Mouse (Mus musculus) liver, postnatal 0 days (tissue): Measurements from ENCODE around the gene Kcnc1. TPM values are rescaled to one million over a fixed set of nuclear protein-coding genes. Genes with fewer than 3 reads are reported as not detected.

Experiments used
- ATAC-seq: fragments of 200-750 bp; cut with Nextera tagmentation; 2 replicates; pipeline ENCODE4 v1.8.0; 2017; ENCODE audit warnings: mild to moderate bottlenecking, moderate library complexity
- DNase-seq: peaks from one replicate; pipeline ENCODE4 v3.0.0-alpha.2; 2016
- H3K27ac ChIP-seq: fragments of 300-500 bp; sonication (generic); 2 replicates; pipeline ENCODE4 v1.5.1; 2014; ENCODE audit warnings: antibody characterized with exemption, moderate library complexity, mild to moderate bottlenecking, low read depth
- H3K27me3 ChIP-seq: fragments of 300-500 bp; sonication (generic); 2 replicates; pipeline ENCODE4 v1.6.1; 2014; ENCODE audit warnings: low read length, control low read depth, mixed read lengths; ENCODE audit not compliant: insufficient read depth
- H3K36me3 ChIP-seq: fragments of 300-500 bp; sonication (generic); replicated peaks from 2 replicates; pipeline ENCODE4 v1.6.1; 2014; ENCODE audit warnings: mild to moderate bottlenecking, control low read depth, low read length, moderate library complexity, mixed read lengths; ENCODE audit not compliant: insufficient read depth
- H3K4me1 ChIP-seq: fragments of 300-500 bp; sonication (generic); 2 replicates; pipeline ENCODE4 v1.6.1; 2014; ENCODE audit warnings: antibody characterized with exemption, mild to moderate bottlenecking, control low read depth; ENCODE audit not compliant: insufficient read depth
- H3K4me2 ChIP-seq: fragments of 300-500 bp; sonication (generic); 2 replicates; pipeline ENCODE4 v1.6.1; 2014; ENCODE audit warnings: low read depth, mild to moderate bottlenecking, low read length, moderate library complexity, mixed read lengths
- H3K4me3 ChIP-seq: fragments of 300-500 bp; sonication (generic); 2 replicates; pipeline ENCODE4 v1.5.1; 2014; ENCODE audit warnings: low read depth, low read length
- H3K9ac ChIP-seq: fragments of 300-500 bp; sonication (generic); replicated peaks from 2 replicates; pipeline ENCODE4 v1.6.1; 2014; ENCODE audit warnings: mild to moderate bottlenecking, moderate library complexity
- H3K9me3 ChIP-seq: fragments of 300-500 bp; sonication (generic); 2 replicates; pipeline ENCODE4 v1.6.1; 2016; ENCODE audit warnings: mild to moderate bottlenecking, control low read depth, low read length, mixed read lengths
- CTCF ChIP-seq: sonication (generic); IDR thresholded peaks from 2 replicates; pipeline ENCODE4 v1.5.1; 2016; ENCODE audit warnings: antibody characterized with exemption, low read depth
- EP300 ChIP-seq: IDR thresholded peaks from 2 replicates; pipeline ENCODE4 v1.6.1; 2016; ENCODE audit warnings: antibody characterized with exemption, low read depth, mild to moderate bottlenecking
- WGBS: fragments of 180-500 bp; shearing (Covaris S2); extraction: QIAGEN DNeasy Blood & Tissue Kit; methylation state at CpG from one replicate; pipeline ENCODE4 v1.1.7; 2014; ENCODE audit not compliant: insufficient replicate concordance; 5-methylcytosine and 5-hydroxymethylcytosine counted together
- polyA plus RNA-seq: library from polyadenylated mRNA; unstranded; fragments of >200 nt; fragmentation: Nextera tagmentation; extraction: Ambion mirVana; gene quantifications from 2 replicates; pipeline ENCODE4 v1.2.1, GENCODE M21; 2015

Kcnc1 gene
- polyA plus RNA-seq, 1 experiment from 2014 or later = not detected

- Histone ChIP-seq H3K9me3 (no peaks in the 10 kb centered on the region), H3K4me1 (no peaks in the 10 kb centered on the region), H3K4me3 (no peak overlapping the region), H3K27me3 (no peaks in the 10 kb centered on the region), H3K4me2 (no peak overlapping the region), H3K36me3 (no peaks in the 10 kb centered on the region), H3K9ac (no peak overlapping the region), H3K27ac (no peak overlapping the region)
- ATAC-seq (no peak), DNase-seq (no peak)
- TF ChIP-seq CTCF (no peak), EP300 (no peak)
- WGBS = 80% methylated on average over 5 of the region's 5 CpGs
These were observed 79.2 kb downstream of the Kcnc1 start for GRCm38 (mm10) chr7:46475464-46475863.

- no peaks in the 10 kb centered on the region for H3K4me1 ChIP-seq
- H3K36me3 ChIP-seq = no peaks in the 10 kb centered on the region
- ATAC-seq (no peak), DNase-seq (no peak)
- H3K9me3 ChIP-seq = no peaks in the 10 kb centered on the region
- TF ChIP-seq CTCF = no peak
- no peak for TF ChIP-seq EP300
- H3K4me3 ChIP-seq = no peak overlapping the region
- no peaks in the 10 kb centered on the region for H3K27me3 ChIP-seq
- H3K4me2 ChIP-seq = no peak overlapping the region
- no peak overlapping the region for H3K27ac ChIP-seq
- WGBS = 82% methylated on average over 3 of the region's 3 CpGs
- H3K9ac ChIP-seq = no peak overlapping the region
These were observed 81.2 kb downstream of the Kcnc1 start for GRCm38 (mm10) chr7:46477456-46477855.

DNA sequence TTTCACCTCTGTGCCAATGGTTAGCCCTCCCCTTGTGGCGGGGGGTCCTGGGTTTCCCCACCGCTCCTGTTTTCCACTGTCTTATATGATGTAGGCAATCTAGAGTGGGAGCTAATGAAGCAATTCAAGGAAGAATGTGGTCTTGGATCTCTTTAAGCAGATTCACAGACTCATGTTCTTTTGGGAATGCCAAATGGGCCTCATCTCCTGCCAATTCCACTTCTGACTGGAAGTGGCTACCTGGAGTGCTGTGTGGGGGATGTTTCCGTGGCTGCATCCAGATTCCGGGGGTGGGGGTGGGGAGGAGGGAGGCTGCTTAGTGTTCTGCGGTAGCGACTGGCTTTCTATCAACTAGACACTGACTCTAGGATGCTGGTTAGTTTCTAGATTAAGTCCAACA lies 83.5 kb downstream of the Kcnc1 start:
- WGBS = 73% methylated on average over 6 of the region's 6 CpGs
- Histone ChIP-seq H3K4me1 (no peaks in the 10 kb centered on the region), H3K9ac (no peak overlapping the region)

DNA sequence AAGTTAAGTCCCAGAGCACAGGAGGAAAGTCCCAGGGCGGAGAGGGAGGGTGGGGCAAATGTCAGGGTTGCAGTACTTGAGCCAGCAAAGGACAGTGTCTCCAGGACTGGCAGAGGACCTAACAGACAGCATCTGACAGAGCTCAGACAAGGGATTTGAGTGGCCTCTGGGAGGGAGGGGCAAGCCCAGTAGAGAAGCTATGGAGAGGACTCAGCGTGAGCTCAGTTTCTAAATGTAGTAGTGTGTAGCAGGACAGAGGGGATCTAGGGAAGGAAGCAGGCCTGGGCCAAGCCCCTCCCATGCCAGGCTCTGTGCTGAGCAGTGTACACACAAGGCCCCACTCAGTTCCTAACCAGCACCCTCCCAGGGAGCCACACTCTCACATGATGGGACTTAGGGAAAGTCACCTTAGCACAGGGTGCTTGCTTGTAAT lies 85.8 kb downstream of the Kcnc1 start:
- ATAC-seq = no peak
- Histone ChIP-seq H3K4me2 (no peak overlapping the region), H3K9ac (no peak overlapping the region), H3K27ac (no peak overlapping the region), H3K36me3 (no peaks in the 10 kb centered on the region), H3K4me3 (no peak overlapping the region), H3K27me3 (no peaks in the 10 kb centered on the region), H3K9me3 (no peaks in the 10 kb centered on the region), H3K4me1 (no peaks in the 10 kb centered on the region)
- 50% methylated on average over 2 of the region's 2 CpGs for WGBS
- TF ChIP-seq CTCF (no peak), EP300 (no peak)
- DNase-seq = no peak

More for the DNA sequence above, 83.5 kb downstream of the Kcnc1 start:
- ATAC-seq (no peak), DNase-seq (no peak)
- H3K27ac ChIP-seq = no peak overlapping the region
- H3K9me3 ChIP-seq = no peaks in the 10 kb centered on the region
- no peak overlapping the region for H3K4me2 ChIP-seq
- H3K4me3 ChIP-seq = no peak overlapping the region
- no peaks in the 10 kb centered on the region for H3K36me3 ChIP-seq
- no peaks in the 10 kb centered on the region for H3K27me3 ChIP-seq
- TF ChIP-seq EP300 = no peak
- no peak for TF ChIP-seq CTCF

GRCm38 (mm10) chr7:46483050-46483449 lies 86.8 kb downstream of the Kcnc1 start:
- 84% methylated on average over 10 of the region's 10 CpGs for WGBS
- Histone ChIP-seq H3K9ac (no peak overlapping the region), H3K4me1 (no peaks in the 10 kb centered on the region), H3K4me2 (no peak overlapping the region), H3K9me3 (no peaks in the 10 kb centered on the region), H3K27me3 (no peaks in the 10 kb centered on the region), H3K4me3 (no peak overlapping the region), H3K36me3 (no peaks in the 10 kb centered on the region), H3K27ac (no peak overlapping the region)
- no peak for TF ChIP-seq CTCF
- TF ChIP-seq EP300 = no peak
- ATAC-seq (no peak), DNase-seq (no peak)

DNA sequence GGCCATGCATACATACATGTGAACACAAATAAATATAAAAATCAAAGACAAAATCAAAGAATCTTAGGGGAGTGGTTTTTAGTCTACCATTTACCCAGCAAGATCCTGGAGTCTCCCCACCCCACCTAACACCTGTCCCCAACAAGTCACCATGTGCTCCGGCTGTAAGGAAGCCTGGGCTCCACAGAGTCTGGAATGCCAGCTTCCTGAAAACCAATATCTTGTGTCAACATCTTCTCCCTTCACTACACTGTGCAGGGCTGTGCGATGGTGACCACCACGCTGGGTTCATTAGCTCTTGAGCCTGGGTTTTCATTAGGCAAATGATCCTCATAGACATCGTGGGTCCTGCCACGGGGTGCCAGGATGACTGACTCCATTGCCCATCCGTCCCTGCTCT lies 87.9 kb downstream of the Kcnc1 start:
- no peaks in the 10 kb centered on the region for H3K27me3 ChIP-seq
- H3K4me1 ChIP-seq = no peaks in the 10 kb centered on the region
- TF ChIP-seq CTCF (no peak), EP300 (no peak)
- H3K9ac ChIP-seq = no peak overlapping the region
- ATAC-seq (no peak), DNase-seq (no peak)
- no peak overlapping the region for H3K4me2 ChIP-seq
- 66% methylated on average over 6 of the region's 6 CpGs for WGBS
- H3K4me3 ChIP-seq = no peak overlapping the region
- H3K9me3 ChIP-seq = no peaks in the 10 kb centered on the region
- H3K27ac ChIP-seq = no peak overlapping the region
- no peaks in the 10 kb centered on the region for H3K36me3 ChIP-seq

DNA sequence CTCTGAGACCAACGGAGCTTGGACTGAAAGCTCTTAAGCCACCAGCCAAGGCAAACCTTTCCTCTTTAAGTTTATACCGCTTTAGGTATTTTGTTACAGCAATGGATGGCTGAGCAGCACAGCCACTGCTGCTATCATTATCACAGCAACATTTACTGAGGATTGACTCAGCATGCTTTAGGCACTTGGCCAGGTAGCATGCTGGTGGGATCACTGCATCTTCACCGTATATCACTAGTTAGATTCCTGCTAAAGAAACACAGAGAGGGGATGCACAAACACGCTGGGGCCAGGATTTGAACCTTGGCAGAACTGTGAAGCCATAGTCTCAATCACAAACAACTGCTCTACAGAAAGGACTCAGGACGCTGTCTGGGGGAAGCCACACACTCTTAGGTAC lies 90.5 kb downstream of the Kcnc1 start:
- Histone ChIP-seq H3K4me3 (no peak overlapping the region), H3K4me2 (no peak overlapping the region), H3K36me3 (no peaks in the 10 kb centered on the region), H3K27me3 (no peaks in the 10 kb centered on the region), H3K9me3 (no peaks in the 10 kb centered on the region), H3K4me1 (no peaks in the 10 kb centered on the region), H3K27ac (no peak overlapping the region), H3K9ac (no peak overlapping the region)
- TF ChIP-seq CTCF (no peak), EP300 (no peak)
- WGBS = 72% methylated on average over 5 of the region's 5 CpGs
- DNase-seq = no peak
- ATAC-seq = no peak
